In the genomic region with DNA sequence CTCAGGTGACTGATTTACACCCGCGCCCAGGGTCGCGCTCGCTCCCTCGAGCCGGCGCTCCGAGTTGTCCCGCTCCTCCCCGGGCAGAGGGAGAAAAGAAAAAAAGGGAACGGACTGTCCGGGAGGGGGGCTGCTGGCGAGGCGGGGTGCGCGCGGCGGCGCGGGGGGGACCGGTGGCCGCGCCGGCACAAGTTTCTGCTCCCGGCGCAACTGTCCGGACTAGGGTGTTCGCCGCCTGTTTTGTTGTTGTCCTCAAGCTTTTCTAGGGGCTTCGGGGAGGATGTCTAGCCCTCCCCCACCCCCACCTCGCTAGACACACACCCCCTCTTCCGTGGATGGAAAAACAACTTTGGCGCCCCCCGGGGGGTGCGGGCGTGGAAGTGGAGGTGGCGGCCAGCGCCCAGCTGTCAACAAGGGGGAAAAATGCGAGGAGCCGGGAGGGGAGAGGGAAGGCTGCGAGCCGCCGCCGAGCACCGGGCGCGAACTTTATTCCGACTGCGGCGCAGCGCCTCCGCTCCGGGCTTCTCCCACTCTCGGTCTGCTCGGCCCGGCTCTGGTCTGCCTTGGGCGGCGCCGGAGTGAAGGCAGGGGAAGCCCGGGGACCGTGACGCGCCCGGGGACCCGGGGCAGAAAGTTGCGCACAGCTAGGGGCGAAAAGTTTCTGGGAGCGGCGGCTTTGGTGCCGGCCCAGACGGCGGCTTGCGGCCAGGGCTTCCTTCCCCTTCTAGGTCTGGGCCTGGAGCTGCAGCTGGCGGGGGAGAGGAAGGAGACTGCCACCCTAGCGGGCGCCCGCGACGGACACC, we compare ENCODE assay signal across 8 mouse cellular contexts. TPM values are rescaled to one million over a fixed set of nuclear protein-coding genes. Genes with fewer than 3 reads are reported as not detected.
DNase-seq lines count a peak whose midpoint lies in the region; ATAC-seq and TF ChIP-seq lines count a peak whose summit lies in the region.

Gene Bnc2, minus strand, starts transcription at position 105 of the 803 bp plus-strand sequence.

- no peaks in the 10 kb centered on the region for H3K9me3 ChIP-seq in forebrain, embryonic 15.5 days
- no peaks in the 10 kb centered on the region for H3K9me3 ChIP-seq in limb, embryonic 10.5 days (replicated peaks)
- no peaks in the 10 kb centered on the region for H3K9me3 ChIP-seq in midbrain, embryonic 11.5 days (ENCODE audit: control insufficient read depth, low read length)

- peak; percentile 78 for ATAC-seq in forebrain, embryonic 15.5 days (replicated peaks)
- ATAC-seq in midbrain, embryonic 11.5 days (ENCODE audit: low FRiP score): peak; percentile 66

- no peak within 1 kb of the TSS for H3K27ac ChIP-seq in forebrain, embryonic 15.5 days (replicated peaks)
- H3K27ac ChIP-seq in limb, embryonic 10.5 days: peak within 1 kb of the TSS; percentile 94
- no peak within 1 kb of the TSS for H3K27ac ChIP-seq in midbrain, embryonic 11.5 days (ENCODE audit: low read depth, low read length)
- H3K27ac ChIP-seq in testis, adult 2 months (ENCODE audit: control insufficient read depth, insufficient read depth, low read depth, low read length): peak within 1 kb of the TSS; percentile 61

- H3K36me3 ChIP-seq in forebrain, embryonic 15.5 days: no peaks in the 10 kb centered on the region
- H3K36me3 ChIP-seq in limb, embryonic 10.5 days: no peaks in the 10 kb centered on the region
- H3K36me3 ChIP-seq in midbrain, embryonic 11.5 days (ENCODE audit: control insufficient read depth, insufficient read depth, low read length): no peaks in the 10 kb centered on the region
- H3K36me3 ChIP-seq in testis, adult 2 months (ENCODE audit: control insufficient read depth, insufficient read depth, low read length): no peaks in the 10 kb centered on the region

- WGBS in forebrain, embryonic 15.5 days: under 1% methylated on average over 71 of the region's 80 CpGs
- WGBS in limb, embryonic 10.5 days: under 1% methylated on average over 78 of the region's 80 CpGs
- under 1% methylated on average over 77 of the region's 80 CpGs for WGBS in midbrain, embryonic 11.5 days

- peaks cover 24% of the 10 kb centered on the region for H3K4me1 ChIP-seq in forebrain, embryonic 15.5 days
- peaks cover 58% of the 10 kb centered on the region for H3K4me1 ChIP-seq in limb, embryonic 10.5 days
- peaks cover 11% of the 10 kb centered on the region for H3K4me1 ChIP-seq in midbrain, embryonic 11.5 days (ENCODE audit: control insufficient read depth, insufficient read depth, low read length)
- peaks cover 3% of the 10 kb centered on the region for H3K4me1 ChIP-seq in testis, adult 2 months (ENCODE audit: control insufficient read depth, insufficient read depth, low read length)

- TF ChIP-seq POLR2A in testis, adult 2 months (IDR thresholded peaks at IDR 0.05; ENCODE audit: control insufficient read depth, low read depth, low read length): no peak; the same call in 1 of the 2 replicates

- peak within 1 kb of the TSS; percentile 100 for H3K4me2 ChIP-seq in forebrain, embryonic 15.5 days (replicated peaks)
- H3K4me2 ChIP-seq in midbrain, embryonic 11.5 days: peak within 1 kb of the TSS; percentile 98

- TF ChIP-seq CTCF in testis, adult 2 months (IDR thresholded peaks at IDR 0.05; ENCODE audit: control insufficient read depth, insufficient read depth, insufficient replicate concordance, low read depth, low read length): no peak

- peaks cover 62% of the 10 kb centered on the region for H3K27me3 ChIP-seq in forebrain, embryonic 15.5 days
- peaks cover 18% of the 10 kb centered on the region for H3K27me3 ChIP-seq in limb, embryonic 10.5 days (ENCODE audit: low read depth, poor library complexity, severe bottlenecking)
- peaks cover 60% of the 10 kb centered on the region for H3K27me3 ChIP-seq in midbrain, embryonic 11.5 days (ENCODE audit: control insufficient read depth, insufficient read depth, low read length)
- H3K27me3 ChIP-seq in testis, adult 2 months (ENCODE audit: control insufficient read depth, insufficient read depth, low read length): no peaks in the 10 kb centered on the region

- H3K9ac ChIP-seq in forebrain, embryonic 15.5 days (replicated peaks): peak within 1 kb of the TSS; percentile 36
- peak within 1 kb of the TSS; percentile 66 for H3K9ac ChIP-seq in midbrain, embryonic 11.5 days (ENCODE audit: low read length)

- peak within 1 kb of the TSS; percentile 64 for H3K4me3 ChIP-seq in forebrain, embryonic 15.5 days
- H3K4me3 ChIP-seq in limb, embryonic 10.5 days: peak within 1 kb of the TSS; percentile 86
- peak within 1 kb of the TSS; percentile 67 for H3K4me3 ChIP-seq in midbrain, embryonic 11.5 days (ENCODE audit: low read depth, low read length)
- peak within 1 kb of the TSS; percentile 81 for H3K4me3 ChIP-seq in testis, adult 2 months (ENCODE audit: control insufficient read depth, low read depth, low read length)

- peak; percentile 44 to 52 for DNase-seq in cerebellum, postnatal 10 days
- no peak for DNase-seq in cerebellum, adult 8-10 months
- DNase-seq in adrenal gland, adult 8-10 months: peak; percentile 34
- peak; percentile 57 for DNase-seq in heart, postnatal 4 days
- peak; percentile 79 for DNase-seq in limb, embryonic 10.5 days (ENCODE audit: low spot score)
- peak; percentile 96 for DNase-seq in midbrain, embryonic 11.5 days (ENCODE audit: low spot score, missing footprints)

RNA-seq across cellular contexts. Expression of gene Bnc2, which starts in this region (rescaled TPM):
- 10 to 100 TPM; 11.9 to 18.9 (median 15.8) TPM for total RNA-seq in adrenal gland, adult 8-10 months (2022)
- polyA plus RNA-seq in forebrain, embryonic 15.5 days (2015; fragmentation: Nextera tagmentation; extraction: Ambion mirVana): 2.3 and 2.7 TPM in 2 replicates
- 1 to 10 TPM; 3.0 to 3.4 TPM for total RNA-seq in heart, postnatal 4 days (2021)
- polyA plus RNA-seq in limb, embryonic 10.5 days (2016; fragmentation: Nextera tagmentation; extraction: Ambion mirVana): 7.1 and 11.8 TPM in 2 replicates
- 8.9 and 9.1 TPM in 2 replicates for polyA plus RNA-seq in midbrain, embryonic 11.5 days (2014; fragmentation: Nextera tagmentation; extraction: Ambion mirVana)
- polyA plus RNA-seq in testis, adult 2 months (2012; rRNA removed): 9.7 and 10.8 TPM in 2 replicates

Comparison
In these comparisons a context has a peak if more than half of its experiments do, and no peak if none do; other contexts are left out.
1. H3K27ac ChIP-seq: peak in limb, embryonic 10.5 days (single experiment) and testis, adult 2 months (single experiment); none in forebrain, embryonic 15.5 days (single experiment) and midbrain, embryonic 11.5 days (single experiment).
2. Peak in every context shown above with its lines, with median percentiles within 50 percentile points of each other: H3K4me3 ChIP-seq.